Mouse (Mus musculus): ENCODE results near the gene Intu. TPM values are rescaled to one million over a fixed set of nuclear protein-coding genes. Genes with fewer than 3 reads are reported as not detected.

Gene Intu
- polyA plus RNA-seq, 1 experiment, result 0.90 TPM

GRCm38 (mm10) chr3:40693435-40693834 lies 162.3 kb downstream of the Intu start:
- TF ChIP-seq GATA1 (IDR thresholded peaks at IDR 0.05; ENCODE audit: low read length), result peak; percentile 1

- no peak for TF ChIP-seq GATA1 (IDR thresholded peaks at IDR 0.05; ENCODE audit: low read length)
Measured at GRCm38 (mm10) chr3:40693960-40694359, 162.9 kb downstream of the Intu start.

GRCm38 (mm10) chr3:40694438-40694837 lies 163.4 kb downstream of the Intu start:
- peak; percentile 39 for TF ChIP-seq GATA1 (IDR thresholded peaks at IDR 0.05; ENCODE audit: low read length)

GRCm38 (mm10) chr3:40695162-40695561 lies 164.1 kb downstream of the Intu start:
- TF ChIP-seq GATA1 (IDR thresholded peaks at IDR 0.05; ENCODE audit: low read length), result no peak

GRCm38 (mm10) chr3:40698834-40699233 lies 167.7 kb downstream of the Intu start:
- TF ChIP-seq GATA1 (IDR thresholded peaks at IDR 0.05; ENCODE audit: low read length), result no peak

GRCm38 (mm10) chr3:40704816-40705430 lies 173.8 kb downstream of the Intu start:
- TF ChIP-seq GATA1 (IDR thresholded peaks at IDR 0.05; ENCODE audit: low read length), result no peak

- no peak for TF ChIP-seq GATA1 (IDR thresholded peaks at IDR 0.05; ENCODE audit: low read length)
Measured at GRCm38 (mm10) chr3:40708655-40709054, 177.6 kb downstream of the Intu start, which contains the start of gene Slc25a31. TSS of gene Slc25a31 (plus strand) at chr3:40708855.

GRCm38 (mm10) chr3:40716056-40716455 lies 185.0 kb downstream of the Intu start:
- no peak for TF ChIP-seq GATA1 (IDR thresholded peaks at IDR 0.05; ENCODE audit: low read length)

GRCm38 (mm10) chr3:40719022-40719421 lies 187.9 kb downstream of the Intu start:
- no peak for TF ChIP-seq GATA1 (IDR thresholded peaks at IDR 0.05; ENCODE audit: low read length)

- TF ChIP-seq GATA1 (IDR thresholded peaks at IDR 0.05; ENCODE audit: low read length), result no peak
Measured at GRCm38 (mm10) chr3:40738381-40738912, 207.4 kb downstream of the Intu start.

GRCm38 (mm10) chr3:40744024-40744835 lies 213.1 kb downstream of the Intu start, which contains the start of gene Hspa4l:
TSS of gene Hspa4l (plus strand) at chr3:40744495.
- no peak for TF ChIP-seq GATA1 (IDR thresholded peaks at IDR 0.05; ENCODE audit: low read length)

GRCm38 (mm10) chr3:40744836-40745660 lies 214.0 kb downstream of the Intu start:
- TF ChIP-seq GATA1 (IDR thresholded peaks at IDR 0.05; ENCODE audit: low read length), result no peak

GRCm38 (mm10) chr3:40745661-40746547 lies 214.8 kb downstream of the Intu start:
- no peak for TF ChIP-seq GATA1 (IDR thresholded peaks at IDR 0.05; ENCODE audit: low read length)

Other genes with a start within 250 kb of the Intu start
- not detected in 2 replicates for gene Slc25a31, start 177.6 kb downstream of the Intu start, polyA plus RNA-seq (2012)
- 11.0 and 14.1 TPM in 2 replicates for gene Hspa4l, start 213.2 kb downstream of the Intu start, polyA plus RNA-seq (2012)